Mouse (Mus musculus): Measurements from ENCODE around the gene Gga1. TPM values are rescaled to one million over a fixed set of nuclear protein-coding genes. Genes with fewer than 3 reads are reported as not detected.

The Gga1 gene
- polyA plus RNA-seq, 1 experiment = 25.8 TPM

- Histone ChIP-seq H3K9me3 (replicated peaks; ENCODE audit: control insufficient read depth, insufficient read depth, low read length, poor library complexity, severe bottlenecking) (no peaks in the 10 kb centered on the region), H3K27ac (ENCODE audit: insufficient read depth, low read length) (no peak overlapping the region), H3K9ac (ENCODE audit: low read depth, poor library complexity, severe bottlenecking) (no peak overlapping the region)
These were observed 24.4 kb downstream of the Gga1 start for GRCm38 (mm10) chr15:78901422-78901789.

GRCm38 (mm10) chr15:78903243-78903642 is 26.3 kb downstream of the Gga1 start:
- Histone ChIP-seq H3K9me3 (replicated peaks; ENCODE audit: control insufficient read depth, insufficient read depth, low read length, poor library complexity, severe bottlenecking) (no peaks in the 10 kb centered on the region), H3K27me3 (ENCODE audit: control insufficient read depth, insufficient read depth, low read length, poor library complexity, severe bottlenecking) (no peaks in the 10 kb centered on the region), H3K27ac (ENCODE audit: insufficient read depth, low read length) (no peak overlapping the region), H3K4me3 (ENCODE audit: low read depth, low read length) (no peak overlapping the region), H3K36me3 (ENCODE audit: control insufficient read depth, insufficient read depth, low read length, poor library complexity, severe bottlenecking) (peaks cover 4% of the 10 kb centered on the region; the same call in 1 of the 2 replicates), H3K4me1 (ENCODE audit: control insufficient read depth, insufficient read depth, low read length) (no peaks in the 10 kb centered on the region), H3K9ac (ENCODE audit: low read depth, poor library complexity, severe bottlenecking) (no peak overlapping the region)
- no peak for TF ChIP-seq EP300 (IDR thresholded peaks at IDR 0.05; ENCODE audit: insufficient read depth, low read depth, low read length)
- peak; percentile 77 for TF ChIP-seq CTCF (IDR thresholded peaks at IDR 0.05; ENCODE audit: low read depth, low read length)

More at GRCm38 (mm10) chr15:78901422-78901789, 24.4 kb downstream of the Gga1 start:
- H3K4me1 ChIP-seq (ENCODE audit: control insufficient read depth, insufficient read depth, low read length) = peaks cover 4% of the 10 kb centered on the region
- TF ChIP-seq EP300 (IDR thresholded peaks at IDR 0.05; ENCODE audit: insufficient read depth, low read depth, low read length) = no peak
- peak; percentile 52 for TF ChIP-seq CTCF (IDR thresholded peaks at IDR 0.05; ENCODE audit: low read depth, low read length)
- peak overlapping the region; percentile 79; the same call in 1 of the 2 replicates for H3K4me3 ChIP-seq (ENCODE audit: low read depth, low read length)
- H3K36me3 ChIP-seq (ENCODE audit: control insufficient read depth, insufficient read depth, low read length, poor library complexity, severe bottlenecking) = no peaks in the 10 kb centered on the region
- no peaks in the 10 kb centered on the region for H3K27me3 ChIP-seq (ENCODE audit: control insufficient read depth, insufficient read depth, low read length, poor library complexity, severe bottlenecking)

GRCm38 (mm10) chr15:78908399-78908798 is 31.4 kb downstream of the Gga1 start:
- Histone ChIP-seq H3K27me3 (ENCODE audit: control insufficient read depth, insufficient read depth, low read length, poor library complexity, severe bottlenecking) (no peaks in the 10 kb centered on the region), H3K27ac (ENCODE audit: insufficient read depth, low read length) (no peak overlapping the region), H3K9me3 (replicated peaks; ENCODE audit: control insufficient read depth, insufficient read depth, low read length, poor library complexity, severe bottlenecking) (no peaks in the 10 kb centered on the region), H3K4me1 (ENCODE audit: control insufficient read depth, insufficient read depth, low read length) (no peaks in the 10 kb centered on the region), H3K4me3 (ENCODE audit: low read depth, low read length) (no peak overlapping the region), H3K36me3 (ENCODE audit: control insufficient read depth, insufficient read depth, low read length, poor library complexity, severe bottlenecking) (peaks cover 4% of the 10 kb centered on the region; the same call in 1 of the 2 replicates), H3K9ac (ENCODE audit: low read depth, poor library complexity, severe bottlenecking) (no peak overlapping the region)
- no peak for TF ChIP-seq CTCF (IDR thresholded peaks at IDR 0.05; ENCODE audit: low read depth, low read length)

- Histone ChIP-seq H3K36me3 (ENCODE audit: control insufficient read depth, insufficient read depth, low read length, poor library complexity, severe bottlenecking) (peaks cover 4% of the 10 kb centered on the region; the same call in 1 of the 2 replicates), H3K9me3 (replicated peaks; ENCODE audit: control insufficient read depth, insufficient read depth, low read length, poor library complexity, severe bottlenecking) (no peaks in the 10 kb centered on the region), H3K27ac (ENCODE audit: insufficient read depth, low read length) (no peak overlapping the region), H3K27me3 (ENCODE audit: control insufficient read depth, insufficient read depth, low read length, poor library complexity, severe bottlenecking) (no peaks in the 10 kb centered on the region), H3K4me1 (ENCODE audit: control insufficient read depth, insufficient read depth, low read length) (no peaks in the 10 kb centered on the region), H3K4me3 (ENCODE audit: low read depth, low read length) (no peak overlapping the region), H3K9ac (ENCODE audit: low read depth, poor library complexity, severe bottlenecking) (no peak overlapping the region)
- no peak for TF ChIP-seq EP300 (IDR thresholded peaks at IDR 0.05; ENCODE audit: insufficient read depth, low read depth, low read length)
- TF ChIP-seq POLR2A (IDR thresholded peaks at IDR 0.05; ENCODE audit: insufficient read depth, low read length) = no peak
- no peak for TF ChIP-seq CTCF (IDR thresholded peaks at IDR 0.05; ENCODE audit: low read depth, low read length)
These were observed 32.0 kb downstream of the Gga1 start for GRCm38 (mm10) chr15:78908982-78909381.

GRCm38 (mm10) chr15:78912040-78912439 is 35.0 kb downstream of the Gga1 start:
- Histone ChIP-seq H3K9ac (ENCODE audit: low read depth, poor library complexity, severe bottlenecking) (no peak overlapping the region), H3K9me3 (replicated peaks; ENCODE audit: control insufficient read depth, insufficient read depth, low read length, poor library complexity, severe bottlenecking) (no peaks in the 10 kb centered on the region), H3K4me3 (ENCODE audit: low read depth, low read length) (no peak overlapping the region), H3K4me1 (ENCODE audit: control insufficient read depth, insufficient read depth, low read length) (peaks cover 3% of the 10 kb centered on the region), H3K27me3 (ENCODE audit: control insufficient read depth, insufficient read depth, low read length, poor library complexity, severe bottlenecking) (no peaks in the 10 kb centered on the region), H3K27ac (ENCODE audit: insufficient read depth, low read length) (no peak overlapping the region), H3K36me3 (ENCODE audit: control insufficient read depth, insufficient read depth, low read length, poor library complexity, severe bottlenecking) (peaks cover 4% of the 10 kb centered on the region)
- TF ChIP-seq CTCF (IDR thresholded peaks at IDR 0.05; ENCODE audit: low read depth, low read length) (peak; percentile 53), POLR2A (IDR thresholded peaks at IDR 0.05; ENCODE audit: insufficient read depth, low read length) (no peak)

GRCm38 (mm10) chr15:78913632-78914090 is 36.7 kb downstream of the Gga1 start, which contains the start of gene Pdxp:
TSS of gene Pdxp (plus strand) at chr15:78913919.
- H3K27me3 ChIP-seq (ENCODE audit: control insufficient read depth, insufficient read depth, low read length, poor library complexity, severe bottlenecking) = no peaks in the 10 kb centered on the region
- no peak for TF ChIP-seq EP300 (IDR thresholded peaks at IDR 0.05; ENCODE audit: insufficient read depth, low read depth, low read length)
- TF ChIP-seq POLR2A (IDR thresholded peaks at IDR 0.05; ENCODE audit: insufficient read depth, low read length) = peak; percentile 49
- H3K4me1 ChIP-seq (ENCODE audit: control insufficient read depth, insufficient read depth, low read length) = peaks cover 3% of the 10 kb centered on the region
- peak within 1 kb of the TSS; percentile 78 for H3K4me3 ChIP-seq (ENCODE audit: low read depth, low read length)
- peak within 1 kb of the TSS; percentile 37 for H3K9ac ChIP-seq (ENCODE audit: low read depth, poor library complexity, severe bottlenecking)
- no peaks in the 10 kb centered on the region for H3K9me3 ChIP-seq (replicated peaks; ENCODE audit: control insufficient read depth, insufficient read depth, low read length, poor library complexity, severe bottlenecking)
- peaks cover 3% of the 10 kb centered on the region; the same call in 1 of the 2 replicates for H3K36me3 ChIP-seq (ENCODE audit: control insufficient read depth, insufficient read depth, low read length, poor library complexity, severe bottlenecking)
- H3K27ac ChIP-seq (ENCODE audit: insufficient read depth, low read length) = no peak within 1 kb of the TSS

Data from ES-Bruce4 (cell line).